Mouse (Mus musculus): ENCODE measurements around the gene Nek11.

The Nek11 gene

GRCm38 (mm10) chr9:105313250-105313649, 82.1 kb downstream of the Nek11 start:
- peak in 1 of 2 experiments; percentile 21 for DNase-seq (ENCODE audit: low spot score in 2 of 2)

GRCm38 (mm10) chr9:105312686-105313085, 82.6 kb downstream of the Nek11 start:
- no peak for DNase-seq (ENCODE audit: low spot score in 2 of 2)

- peak in 1 of 2 experiments; percentile 38 for DNase-seq (ENCODE audit: low spot score in 2 of 2)
Measured at GRCm38 (mm10) chr9:105309553-105310281, 85.6 kb downstream of the Nek11 start.

- no peak for DNase-seq (ENCODE audit: low spot score in 2 of 2)
Measured at GRCm38 (mm10) chr9:105306042-105306441, 89.3 kb downstream of the Nek11 start.

GRCm38 (mm10) chr9:105302230-105302629, 93.1 kb downstream of the Nek11 start:
- DNase-seq (ENCODE audit: low spot score in 2 of 2), result no peak

- no peak for DNase-seq (ENCODE audit: low spot score in 2 of 2)
Measured at GRCm38 (mm10) chr9:105301396-105301795, 93.9 kb downstream of the Nek11 start.

- DNase-seq (ENCODE audit: low spot score in 2 of 2), result no peak
Measured at GRCm38 (mm10) chr9:105300738-105301325, 94.5 kb downstream of the Nek11 start.

- DNase-seq (ENCODE audit: low spot score in 2 of 2), result no peak
Measured at GRCm38 (mm10) chr9:105284670-105285069, 110.7 kb downstream of the Nek11 start.

GRCm38 (mm10) chr9:105282725-105283124, 112.6 kb downstream of the Nek11 start:
- DNase-seq (ENCODE audit: low spot score in 2 of 2), result peak in 1 of 2 experiments; percentile 44

GRCm38 (mm10) chr9:105274925-105275324, 120.4 kb downstream of the Nek11 start:
- no peak for DNase-seq (ENCODE audit: low spot score in 2 of 2)

- no peak for DNase-seq (ENCODE audit: low spot score in 2 of 2)
Measured at GRCm38 (mm10) chr9:105274286-105274685, 121.0 kb downstream of the Nek11 start.

- no peak for DNase-seq (ENCODE audit: low spot score in 2 of 2)
Measured at GRCm38 (mm10) chr9:105272241-105272640, 123.1 kb downstream of the Nek11 start.

GRCm38 (mm10) chr9:105263140-105263539, 132.2 kb downstream of the Nek11 start:
- DNase-seq (ENCODE audit: low spot score in 2 of 2), result no peak

GRCm38 (mm10) chr9:105257668-105258067, 137.7 kb downstream of the Nek11 start:
- peak in 1 of 2 experiments; percentile 12 for DNase-seq (ENCODE audit: low spot score in 2 of 2)

- DNase-seq (ENCODE audit: low spot score in 2 of 2), result no peak
Measured at GRCm38 (mm10) chr9:105254076-105254475, 141.2 kb downstream of the Nek11 start.

- DNase-seq (ENCODE audit: low spot score in 2 of 2), result no peak
Measured at GRCm38 (mm10) chr9:105252349-105253041, 142.8 kb downstream of the Nek11 start.

- DNase-seq (ENCODE audit: low spot score in 2 of 2), result no peak
Measured at GRCm38 (mm10) chr9:105251256-105251655, 144.1 kb downstream of the Nek11 start.

GRCm38 (mm10) chr9:105244024-105244423, 151.3 kb downstream of the Nek11 start:
- no peak for DNase-seq (ENCODE audit: low spot score in 2 of 2)

- no peak for DNase-seq (ENCODE audit: low spot score in 2 of 2)
Measured at GRCm38 (mm10) chr9:105214434-105214833, 180.9 kb downstream of the Nek11 start.

- DNase-seq (ENCODE audit: low spot score in 2 of 2), result no peak
Measured at GRCm38 (mm10) chr9:105200305-105200704, 195.0 kb downstream of the Nek11 start.

GRCm38 (mm10) chr9:105186725-105187124, 208.6 kb downstream of the Nek11 start:
- DNase-seq (ENCODE audit: low spot score in 2 of 2), result no peak

- no peak for DNase-seq (ENCODE audit: low spot score in 2 of 2)
Measured at GRCm38 (mm10) chr9:105182392-105182791, 212.9 kb downstream of the Nek11 start.

GRCm38 (mm10) chr9:105144992-105145391, 250.3 kb downstream of the Nek11 start, which contains the start of gene 1700080E11Rik:
Gene 1700080E11Rik, minus strand, starts transcription at chr9:105145092.
- no peak for DNase-seq (ENCODE audit: low spot score in 2 of 2)
